Mouse (Mus musculus) neural tube, embryonic 11.5 days (tissue): ENCODE measurements around the gene Gm8369. TPM values are rescaled to one million over a fixed set of nuclear protein-coding genes. Genes with fewer than 3 reads are reported as not detected.
"Not testable (repeated sequence)": the region's sequence is repeated elsewhere in the genome, so short reads cannot be mapped to it uniquely, and the experiment has no call there.

Source experiments
- ATAC-seq: fragments of 200-750 bp; cut with Nextera tagmentation; 2 replicates; pipeline ENCODE4 v1.8.0; 2017; ENCODE audit warnings: moderate number of reproducible peaks, mild to moderate bottlenecking, moderate TSS enrichment, moderate library complexity; ENCODE audit not compliant: insufficient read depth, low FRiP score, low TSS enrichment
- DNase-seq: peaks from one replicate; pipeline ENCODE4 v3.0.0-alpha.2; 2015; ENCODE audit warnings: low spot score
- H3K27ac ChIP-seq: fragments of 300-500 bp; sonication (generic); 2 replicates; pipeline ENCODE4 v1.5.1; 2014; ENCODE audit warnings: low read depth, mild to moderate bottlenecking, low read length
- H3K27me3 ChIP-seq: fragments of 300-500 bp; sonication (generic); 2 replicates; pipeline ENCODE4 v1.6.1; 2014; ENCODE audit warnings: mild to moderate bottlenecking, low read length, mixed read lengths; ENCODE audit not compliant: control insufficient read depth, insufficient read depth
- H3K36me3 ChIP-seq: fragments of 300-500 bp; sonication (generic); 2 replicates; pipeline ENCODE4 v1.6.1; 2014; ENCODE audit warnings: mild to moderate bottlenecking, low read length, moderate library complexity, mixed read lengths; ENCODE audit not compliant: control insufficient read depth, insufficient read depth
- H3K4me1 ChIP-seq: fragments of 300-500 bp; sonication (generic); 2 replicates; pipeline ENCODE4 v1.6.1; 2014; ENCODE audit warnings: low read length, mixed read lengths; ENCODE audit not compliant: control insufficient read depth, insufficient read depth
- H3K4me2 ChIP-seq: fragments of 300-500 bp; sonication (generic); 2 replicates; pipeline ENCODE4 v1.6.1; 2014; ENCODE audit warnings: low read depth, mild to moderate bottlenecking, moderate library complexity
- H3K4me3 ChIP-seq: fragments of 300-500 bp; sonication (generic); 2 replicates; pipeline ENCODE4 v1.5.1; 2014; ENCODE audit warnings: low read depth, low read length
- H3K9ac ChIP-seq: fragments of 300-500 bp; sonication (generic); 2 replicates; pipeline ENCODE4 v1.6.1; 2014; ENCODE audit warnings: mild to moderate bottlenecking, low read length
- H3K9me3 ChIP-seq: fragments of 300-500 bp; sonication (generic); 2 replicates; pipeline ENCODE4 v1.6.1; 2016; ENCODE audit warnings: low read length; ENCODE audit not compliant: control insufficient read depth
- WGBS: fragments of 180-500 bp; shearing (Covaris S2); extraction: QIAGEN DNeasy Blood & Tissue Kit; methylation state at CpG from one replicate; pipeline ENCODE4 v1.1.7; 2014; 5-methylcytosine and 5-hydroxymethylcytosine counted together
- polyA plus RNA-seq: library from polyadenylated mRNA; unstranded; fragments of >200 nt; fragmentation: Nextera tagmentation; extraction: Ambion mirVana; gene quantifications from 2 replicates; pipeline ENCODE4 v1.2.1, GENCODE M21; 2014

Gene Gm8369
- polyA plus RNA-seq, result not detected in 2 replicates

GRCm38 (mm10) chr19:11485746-11486145, at the start of gene Gm8369:
Gene Gm8369 (plus strand): TSS chr19:11485938.
- Histone ChIP-seq H3K36me3 (no peaks in the 10 kb centered on the region), H3K4me1 (no peaks in the 10 kb centered on the region), H3K9me3 (no peaks in the 10 kb centered on the region), H3K4me3 (no peak within 1 kb of the TSS), H3K9ac (no peak within 1 kb of the TSS), H3K27me3 (no peaks in the 10 kb centered on the region), H3K27ac (no peak within 1 kb of the TSS), H3K4me2 (no peak within 1 kb of the TSS)
- WGBS, result 84% methylated on average over 2 of the region's 2 CpGs
- no peak for ATAC-seq
- DNase-seq, result no peak

- H3K9ac ChIP-seq, result no peak within 1 kb of the TSS
- no peak for DNase-seq
- ATAC-seq, result no peak
Measured at GRCm38 (mm10) chr19:11443338-11443737, 42.4 kb upstream of the Gm8369 start, which contains the start of gene Ms4a4b. Gene Ms4a4b (plus strand): TSS chr19:11443553.

GRCm38 (mm10) chr19:11443964-11444363, 41.8 kb upstream of the Gm8369 start:
- WGBS, result 85% methylated on average over 5 of the region's 5 CpGs
- H3K27me3 ChIP-seq, result no peaks in the 10 kb centered on the region
- no peak overlapping the region for H3K9ac ChIP-seq
- no peaks in the 10 kb centered on the region for H3K36me3 ChIP-seq
- no peaks in the 10 kb centered on the region for H3K4me1 ChIP-seq
- no peak overlapping the region for H3K27ac ChIP-seq
- H3K4me3 ChIP-seq, result no peak overlapping the region
- ATAC-seq (no peak), DNase-seq (no peak)
- H3K4me2 ChIP-seq, result no peak overlapping the region
- no peaks in the 10 kb centered on the region for H3K9me3 ChIP-seq

More at GRCm38 (mm10) chr19:11443338-11443737, 42.4 kb upstream of the Gm8369 start, which contains the start of gene Ms4a4b:
- H3K9me3 ChIP-seq, result no peaks in the 10 kb centered on the region
- no peak within 1 kb of the TSS for H3K27ac ChIP-seq
- no peaks in the 10 kb centered on the region for H3K36me3 ChIP-seq
- no peaks in the 10 kb centered on the region for H3K27me3 ChIP-seq
- H3K4me3 ChIP-seq, result no peak within 1 kb of the TSS
- no peak within 1 kb of the TSS for H3K4me2 ChIP-seq
- H3K4me1 ChIP-seq, result no peaks in the 10 kb centered on the region

GRCm38 (mm10) chr19:11447238-11447637, 38.5 kb upstream of the Gm8369 start:
- Histone ChIP-seq H3K4me1 (no peaks in the 10 kb centered on the region), H3K4me2 (no peak overlapping the region), H3K27ac (no peak overlapping the region), H3K4me3 (no peak overlapping the region), H3K9me3 (no peaks in the 10 kb centered on the region), H3K9ac (no peak overlapping the region), H3K36me3 (no peaks in the 10 kb centered on the region), H3K27me3 (no peaks in the 10 kb centered on the region)
- DNase-seq (no peak), ATAC-seq (no peak)
- WGBS, result 93% methylated on average over 2 of the region's 2 CpGs

GRCm38 (mm10) chr19:11459041-11459440, 26.7 kb upstream of the Gm8369 start:
- not testable (repeated sequence) for DNase-seq, H3K9ac ChIP-seq, ATAC-seq

GRCm38 (mm10) chr19:11464795-11465194, 20.9 kb upstream of the Gm8369 start:
- not testable (repeated sequence) for ATAC-seq, H3K27me3 ChIP-seq, H3K36me3 ChIP-seq, H3K27ac ChIP-seq, H3K4me3 ChIP-seq, H3K9ac ChIP-seq, H3K9me3 ChIP-seq, H3K4me1 ChIP-seq, H3K4me2 ChIP-seq, DNase-seq
- WGBS, result 81% methylated on average over 1 of the region's 1 CpGs

More at GRCm38 (mm10) chr19:11459041-11459440, 26.7 kb upstream of the Gm8369 start:
- WGBS, result 88% methylated on average over 2 of the region's 4 CpGs
- H3K4me2 ChIP-seq, H3K27me3 ChIP-seq, H3K4me1 ChIP-seq, H3K4me3 ChIP-seq, H3K27ac ChIP-seq, H3K36me3 ChIP-seq, H3K9me3 ChIP-seq: not testable (repeated sequence)

GRCm38 (mm10) chr19:11466471-11466870, 19.3 kb upstream of the Gm8369 start:
- Histone ChIP-seq H3K4me2 (no peak overlapping the region), H3K36me3 (no peaks in the 10 kb centered on the region), H3K4me1 (no peaks in the 10 kb centered on the region), H3K27me3 (no peaks in the 10 kb centered on the region), H3K4me3 (no peak overlapping the region), H3K27ac (no peak overlapping the region), H3K9me3 (no peaks in the 10 kb centered on the region), H3K9ac (no peak overlapping the region)
- DNase-seq (no peak), ATAC-seq (no peak)
- 81% methylated on average over 5 of the region's 5 CpGs for WGBS

GRCm38 (mm10) chr19:11468361-11468760, 17.4 kb upstream of the Gm8369 start:
- not testable (repeated sequence) for H3K9me3 ChIP-seq, H3K4me1 ChIP-seq, H3K4me2 ChIP-seq, H3K4me3 ChIP-seq, H3K27me3 ChIP-seq, H3K9ac ChIP-seq, H3K27ac ChIP-seq, DNase-seq, H3K36me3 ChIP-seq, ATAC-seq
- WGBS, result 66% methylated on average over 1 of the region's 1 CpGs

- not testable (repeated sequence) for ATAC-seq, H3K36me3 ChIP-seq, H3K4me3 ChIP-seq, H3K9ac ChIP-seq, DNase-seq, H3K9me3 ChIP-seq, H3K4me1 ChIP-seq, H3K4me2 ChIP-seq, H3K27ac ChIP-seq, H3K27me3 ChIP-seq
- WGBS, result 92% methylated on average over 4 of the region's 4 CpGs
Measured at GRCm38 (mm10) chr19:11469215-11469614, 16.5 kb upstream of the Gm8369 start, which contains the start of gene Ms4a6c. Gene Ms4a6c (plus strand): TSS chr19:11469366.
